ENCODE assay signal across 22 mouse cellular contexts in the genomic region with DNA sequence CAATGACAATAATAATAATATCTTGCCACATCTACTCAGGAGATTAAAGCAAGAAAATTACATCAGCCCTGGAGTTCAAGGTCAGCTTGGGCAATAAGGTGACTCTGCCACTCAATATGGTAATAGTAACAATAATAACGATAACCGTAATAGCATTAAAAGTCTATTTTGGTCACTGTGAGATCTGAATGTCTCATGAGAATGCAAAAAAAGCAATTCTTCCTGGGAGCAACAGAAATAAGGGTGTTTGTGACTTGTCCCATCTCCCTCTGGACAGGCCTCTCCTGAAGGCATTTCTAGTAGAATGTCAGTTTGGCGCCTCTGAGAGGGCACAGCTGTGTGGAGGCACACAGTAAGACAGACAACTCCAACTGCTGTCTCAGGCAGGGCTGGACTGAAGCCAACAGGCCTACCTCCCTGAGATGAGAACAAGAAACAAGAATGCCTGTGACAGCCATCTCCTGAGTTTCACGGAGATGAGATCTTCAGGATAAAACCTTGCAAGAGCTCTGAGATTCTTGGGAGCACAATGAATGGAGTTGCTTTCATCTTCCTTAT.
DNase-seq lines count a peak whose midpoint lies in the region; ATAC-seq and TF ChIP-seq lines count a peak whose summit lies in the region.
"Had no signal": no experiment of that assay in that cellular context is flagged by ENCODE, and none has a peak within 500 bp of the region (broad histone marks: within the 10 kb centered on the region; RNA-seq: fewer than 3 reads in every experiment).

No protein-coding gene starts in this region.

- no peak for ATAC-seq in embryonic facial prominence, embryonic 14.5 days (ENCODE audit: low read depth)
- ATAC-seq in lung, postnatal 0 days: peak; percentile 89
- no peak for ATAC-seq in hindbrain, embryonic 11.5 days (ENCODE audit: low FRiP score)
- ATAC-seq: activated CD4-positive, CD25-positive, alpha-beta regulatory T cell, adult 4 months; inflammation-experienced regulatory T-cells, adult 6 months; midbrain, embryonic 15.5 days had no signal

- no peaks in the 10 kb centered on the region for H3K36me3 ChIP-seq in embryonic facial prominence, embryonic 14.5 days (ENCODE audit: control insufficient read depth, insufficient read depth, low read length)
- H3K36me3 ChIP-seq in embryonic facial prominence, embryonic 10.5 days (replicated peaks): no peaks in the 10 kb centered on the region
- no peaks in the 10 kb centered on the region for H3K36me3 ChIP-seq in lung, postnatal 0 days (ENCODE audit: insufficient read depth, low read length)
- H3K36me3 ChIP-seq in hindbrain, embryonic 11.5 days (ENCODE audit: control insufficient read depth, insufficient read depth, low read length): no peaks in the 10 kb centered on the region
- H3K36me3 ChIP-seq: embryonic facial prominence, embryonic 13.5 days; heart, embryonic 10.5 days; limb, embryonic 13.5 days; midbrain, embryonic 15.5 days had no signal

- H3K9me3 ChIP-seq in embryonic facial prominence, embryonic 14.5 days (ENCODE audit: control insufficient read depth, low read length): no peaks in the 10 kb centered on the region
- H3K9me3 ChIP-seq in embryonic facial prominence, embryonic 10.5 days: no peaks in the 10 kb centered on the region
- H3K9me3 ChIP-seq in lung, postnatal 0 days (ENCODE audit: low read length): no peaks in the 10 kb centered on the region
- H3K9me3 ChIP-seq in hindbrain, embryonic 11.5 days (ENCODE audit: control insufficient read depth, low read length): no peaks in the 10 kb centered on the region
- H3K9me3 ChIP-seq: embryonic facial prominence, embryonic 13.5 days; heart, embryonic 10.5 days; limb, embryonic 13.5 days; midbrain, embryonic 15.5 days had no signal

- 63% methylated on average over 4 of the region's 4 CpGs for WGBS in embryonic facial prominence, embryonic 14.5 days
- WGBS in embryonic facial prominence, embryonic 10.5 days: 86% methylated on average over 4 of the region's 4 CpGs
- 57% methylated on average over 4 of the region's 4 CpGs for WGBS in lung, postnatal 0 days
- WGBS in hindbrain, embryonic 11.5 days: 77% methylated on average over 4 of the region's 4 CpGs

- TF ChIP-seq CTCF in lung, postnatal 0 days (IDR thresholded peaks at IDR 0.05): no peak

- no peak overlapping the region for H3K9ac ChIP-seq in embryonic facial prominence, embryonic 14.5 days (ENCODE audit: low read depth, low read length)
- H3K9ac ChIP-seq in lung, postnatal 0 days (replicated peaks; ENCODE audit: low read depth): no peak overlapping the region
- H3K9ac ChIP-seq in hindbrain, embryonic 11.5 days (ENCODE audit: low read depth, low read length): no peak overlapping the region
- H3K9ac ChIP-seq: embryonic facial prominence, embryonic 13.5 days; limb, embryonic 13.5 days; midbrain, embryonic 15.5 days had no signal

- H3K4me2 ChIP-seq in embryonic facial prominence, embryonic 14.5 days (ENCODE audit: low read depth, low read length): no peak overlapping the region
- no peak overlapping the region for H3K4me2 ChIP-seq in lung, postnatal 0 days (replicated peaks; ENCODE audit: low read depth, low read length)
- no peak overlapping the region for H3K4me2 ChIP-seq in hindbrain, embryonic 11.5 days (replicated peaks; ENCODE audit: low read depth, low read length)
- H3K4me2 ChIP-seq: embryonic facial prominence, embryonic 13.5 days; limb, embryonic 13.5 days; midbrain, embryonic 15.5 days had no signal

- no peak overlapping the region for H3K4me3 ChIP-seq in embryonic facial prominence, embryonic 14.5 days (ENCODE audit: low read depth, low read length)
- H3K4me3 ChIP-seq in embryonic facial prominence, embryonic 10.5 days: no peak overlapping the region
- H3K4me3 ChIP-seq in lung, postnatal 0 days (ENCODE audit: low read depth, low read length): no peak overlapping the region
- H3K4me3 ChIP-seq in hindbrain, embryonic 11.5 days (ENCODE audit: low read depth, low read length): no peak overlapping the region
- H3K4me3 ChIP-seq: embryonic facial prominence, embryonic 13.5 days; heart, embryonic 10.5 days; left cerebral cortex, adult 2 months; limb, embryonic 13.5 days; midbrain, embryonic 15.5 days had no signal

- no peak overlapping the region for H3K27ac ChIP-seq in embryonic facial prominence, embryonic 14.5 days (replicated peaks; ENCODE audit: low read depth, low read length)
- H3K27ac ChIP-seq in embryonic facial prominence, embryonic 10.5 days (replicated peaks): no peak overlapping the region
- no peak overlapping the region; the same call in 1 of the 2 replicates for H3K27ac ChIP-seq in lung, postnatal 0 days (ENCODE audit: low read length)
- H3K27ac ChIP-seq in hindbrain, embryonic 11.5 days (ENCODE audit: low read depth, low read length): no peak overlapping the region
- H3K27ac ChIP-seq: embryonic facial prominence, embryonic 13.5 days; heart, embryonic 10.5 days; left cerebral cortex, adult 2 months; limb, embryonic 13.5 days; macrophage; midbrain, embryonic 15.5 days; stomach, postnatal 0 days had no signal

- peak; percentile 84 for DNase-seq in embryonic facial prominence, embryonic 14.5 days (ENCODE audit: low spot score)
- DNase-seq in embryonic facial prominence, embryonic 10.5 days (ENCODE audit: low spot score): no peak
- DNase-seq in left cerebral cortex, postnatal 4 days: peak; percentile 69
- no peak for DNase-seq in left cerebral cortex, adult 18-20 months (ENCODE audit: low spot score in 2 of 2)
- DNase-seq in brain, adult 2 months (ENCODE audit: low read depth, low spot score): peak; percentile 43
- peak; percentile 91 for DNase-seq in lung, postnatal 0 days (ENCODE audit: low spot score)
- no peak for DNase-seq in hindbrain, embryonic 11.5 days (ENCODE audit: low spot score)
- DNase-seq in spleen, adult 12 weeks (ENCODE audit: low spot score): no peak
- DNase-seq: adrenal gland, postnatal 36 days; gastrocnemius, postnatal 25 days; heart, postnatal 14 days; kidney, adult 9 months; thymus, postnatal 36 days had no signal

- H3K27me3 ChIP-seq in embryonic facial prominence, embryonic 14.5 days (replicated peaks; ENCODE audit: control insufficient read depth, insufficient read depth, low read length): no peaks in the 10 kb centered on the region
- no peaks in the 10 kb centered on the region for H3K27me3 ChIP-seq in embryonic facial prominence, embryonic 10.5 days (replicated peaks; ENCODE audit: low read depth, poor library complexity, severe bottlenecking)
- H3K27me3 ChIP-seq in lung, postnatal 0 days (replicated peaks; ENCODE audit: insufficient read depth, low read length): no peaks in the 10 kb centered on the region
- H3K27me3 ChIP-seq in hindbrain, embryonic 11.5 days (ENCODE audit: control insufficient read depth, insufficient read depth, low read length): 0 out of 2 replicates have a peak, but pooled peaks cover 2% of the 10 kb centered on the region
- H3K27me3 ChIP-seq: embryonic facial prominence, embryonic 13.5 days; limb, embryonic 13.5 days; midbrain, embryonic 15.5 days had no signal

- TF ChIP-seq EP300 in lung, postnatal 0 days (IDR thresholded peaks at IDR 0.05): peak; percentile 86

- intact Hi-C loops in left cerebral cortex, postnatal 4 days (cut with DNase I): loop anchor here (5.0 kb wide), 1 partner anchor 199 kb away; no protein-coding TSS in a partner anchor

- no peaks in the 10 kb centered on the region; the same call in 1 of the 2 replicates for H3K4me1 ChIP-seq in embryonic facial prominence, embryonic 14.5 days (ENCODE audit: control insufficient read depth, insufficient read depth, low read length)
- peaks cover 33% of the 10 kb centered on the region for H3K4me1 ChIP-seq in embryonic facial prominence, embryonic 10.5 days
- no peaks in the 10 kb centered on the region for H3K4me1 ChIP-seq in lung, postnatal 0 days (ENCODE audit: insufficient read depth, low read depth, low read length)
- H3K4me1 ChIP-seq in hindbrain, embryonic 11.5 days (replicated peaks; ENCODE audit: control insufficient read depth, insufficient read depth, low read length): peaks cover 2% of the 10 kb centered on the region; the same call in 1 of the 2 replicates
- H3K4me1 ChIP-seq: limb, embryonic 13.5 days had no signal

Comparison
In these comparisons a context has a peak if more than half of its experiments do, and no peak if none do; other contexts are left out.
1. DNase-seq: peak in embryonic facial prominence, embryonic 14.5 days (single experiment), left cerebral cortex, postnatal 4 days (single experiment), brain, adult 2 months (single experiment) and lung, postnatal 0 days (single experiment); none in embryonic facial prominence, embryonic 10.5 days (single experiment), left cerebral cortex, adult 18-20 months (0 of 2), hindbrain, embryonic 11.5 days (single experiment) and spleen, adult 12 weeks (single experiment).